Mouse (Mus musculus): ENCODE measurements around the gene Adgra3.

The Adgra3 gene

GRCm38 (mm10) chr5:49974211-49974610 lies 84.6 kb downstream of the Adgra3 start:
- no peak for DNase-seq (ENCODE audit: low spot score in 2 of 2)

- DNase-seq (ENCODE audit: low spot score in 2 of 2): no peak
Measured at GRCm38 (mm10) chr5:49969660-49970059, 89.1 kb downstream of the Adgra3 start.

GRCm38 (mm10) chr5:49967726-49968125 lies 91.1 kb downstream of the Adgra3 start:
- no peak for DNase-seq (ENCODE audit: low spot score in 2 of 2)

- no peak for DNase-seq (ENCODE audit: low spot score in 2 of 2)
Measured at GRCm38 (mm10) chr5:49965810-49966209, 93.0 kb downstream of the Adgra3 start.

GRCm38 (mm10) chr5:49961478-49962431 lies 97.1 kb downstream of the Adgra3 start:
- DNase-seq (ENCODE audit: low spot score in 2 of 2): no peak

GRCm38 (mm10) chr5:49936354-49936753 lies 122.5 kb downstream of the Adgra3 start:
- no peak for DNase-seq (ENCODE audit: low spot score in 2 of 2)

GRCm38 (mm10) chr5:49924712-49925111 lies 134.1 kb downstream of the Adgra3 start:
- no peak for DNase-seq (ENCODE audit: low spot score in 2 of 2)

- DNase-seq (ENCODE audit: low spot score in 2 of 2): no peak
Measured at GRCm38 (mm10) chr5:49915695-49916106, 143.1 kb downstream of the Adgra3 start.
